Mouse (Mus musculus): ENCODE results near the gene Gm17334. TPM values are rescaled to one million over a fixed set of nuclear protein-coding genes. Genes with fewer than 3 reads are reported as not detected.

Gm17334 gene
- total and polyA plus RNA-seq, 3 experiments = not detected

- no peaks in the 10 kb centered on the region for H3K9me3 ChIP-seq (replicated peaks; ENCODE audit: insufficient read depth, low read length)
- H3K4me1 ChIP-seq (ENCODE audit: control insufficient read depth in 1 of 2, insufficient read depth in 2 of 2, low read length in 2 of 2) = no peaks in the 10 kb centered on the region
- H3K9ac ChIP-seq (ENCODE audit: control insufficient read depth, low read depth, low read length, poor library complexity, severe bottlenecking) = no peak overlapping the region
- no peaks in the 10 kb centered on the region for H3K79me2 ChIP-seq (ENCODE audit: control insufficient read depth, insufficient read depth, low read length, poor library complexity)
- H3K27ac ChIP-seq (ENCODE audit: control insufficient read depth, low read depth, low read length) = no peak overlapping the region
- H3K27me3 ChIP-seq (ENCODE audit: control insufficient read depth in 1 of 2, insufficient read depth in 2 of 2, low read length in 2 of 2) = peaks cover 5 to 9% of the 10 kb centered on the region in 2 experiments; a peak in 3 of 4 replicates
- no peak for DNase-seq (ENCODE audit: low read depth, low spot score)
- H3K4me3 ChIP-seq (ENCODE audit: control insufficient read depth in 1 of 2, insufficient read depth in 1 of 2, low read depth in 2 of 2, low read length in 2 of 2) = no peak overlapping the region
- H3K36me3 ChIP-seq (ENCODE audit: control insufficient read depth in 1 of 2, insufficient read depth in 2 of 2, low read length in 2 of 2) = no peaks in the 10 kb centered on the region
- TF ChIP-seq KAT2A (conservative IDR thresholded peaks at IDR 0.05; ENCODE audit: low read depth, low read length) (no peak), MXI1 (IDR thresholded peaks at IDR 0.05; ENCODE audit: low read depth, low read length) (no peak), USF2 (IDR thresholded peaks at IDR 0.05; ENCODE audit: borderline replicate concordance in 1 of 2, insufficient read depth in 1 of 2, low read depth in 1 of 2, low read length in 2 of 2) (no peak), ELF1 (IDR thresholded peaks at IDR 0.05; ENCODE audit: low read depth, low read length) (no peak), TBP (IDR thresholded peaks at IDR 0.05; ENCODE audit: low read depth, low read length) (no peak), SIN3A (IDR thresholded peaks at IDR 0.05; ENCODE audit: low read length) (no peak), POLR2A (IDR thresholded peaks at IDR 0.05; ENCODE audit: control insufficient read depth in 1 of 2, insufficient read depth in 1 of 2, low read depth in 1 of 2, low read length in 2 of 2, poor library complexity in 1 of 2) (no peak)
These were observed 16.3 kb upstream of the Gm17334 start for GRCm38 (mm10) chr11:53789277-53789676.

- Histone ChIP-seq H3K27ac (ENCODE audit: control insufficient read depth, low read depth, low read length) (no peak overlapping the region), H3K9ac (ENCODE audit: control insufficient read depth, low read depth, low read length, poor library complexity, severe bottlenecking) (no peak overlapping the region), H3K36me3 (ENCODE audit: control insufficient read depth in 1 of 2, insufficient read depth in 2 of 2, low read length in 2 of 2) (no peaks in the 10 kb centered on the region), H3K27me3 (ENCODE audit: control insufficient read depth in 1 of 2, insufficient read depth in 2 of 2, low read length in 2 of 2) (peaks cover 5 to 9% of the 10 kb centered on the region in 2 experiments; a peak in 3 of 4 replicates), H3K4me3 (ENCODE audit: control insufficient read depth in 1 of 2, insufficient read depth in 1 of 2, low read depth in 2 of 2, low read length in 2 of 2) (no peak overlapping the region), H3K4me1 (ENCODE audit: control insufficient read depth in 1 of 2, insufficient read depth in 2 of 2, low read length in 2 of 2) (no peaks in the 10 kb centered on the region), H3K9me3 (replicated peaks; ENCODE audit: insufficient read depth, low read length) (no peaks in the 10 kb centered on the region), H3K79me2 (ENCODE audit: control insufficient read depth, insufficient read depth, low read length, poor library complexity) (no peaks in the 10 kb centered on the region)
- TF ChIP-seq CHD2 (IDR thresholded peaks at IDR 0.05; ENCODE audit: low read length) (no peak), MYC (IDR thresholded peaks at IDR 0.05; ENCODE audit: low read depth, low read length) (no peak), MAX (IDR thresholded peaks at IDR 0.05; ENCODE audit: low read length) (no peak), MAFK (IDR thresholded peaks at IDR 0.05; ENCODE audit: borderline replicate concordance, low read depth, low read length) (no peak), MEF2A (IDR thresholded peaks at IDR 0.05; ENCODE audit: extremely low read depth, insufficient replicate concordance, low read depth, low read length, poor library complexity, severe bottlenecking) (no peak), MYB (IDR thresholded peaks at IDR 0.05; ENCODE audit: low read depth, low read length) (no peak), USF2 (IDR thresholded peaks at IDR 0.05; ENCODE audit: borderline replicate concordance in 1 of 2, insufficient read depth in 1 of 2, low read depth in 1 of 2, low read length in 2 of 2) (no peak), ZC3H11A (IDR thresholded peaks at IDR 0.05; ENCODE audit: low read depth, low read length) (no peak), ZKSCAN1 (IDR thresholded peaks at IDR 0.05; ENCODE audit: low read depth, low read length) (no peak)
- DNase-seq (ENCODE audit: low read depth, low spot score) = no peak
These were observed 15.2 kb upstream of the Gm17334 start for GRCm38 (mm10) chr11:53788196-53788595.

Measured in MEL (cell line).